Mouse (Mus musculus) left cerebral cortex, adult 2 months (tissue): ENCODE results near the gene Olfr715. TPM values are rescaled to one million over a fixed set of nuclear protein-coding genes. Genes with fewer than 3 reads are reported as not detected.
"Not testable (repeated sequence)": the region's sequence is repeated elsewhere in the genome, so short reads cannot be mapped to it uniquely, and the experiment has no call there.

Experiments
- DNase-seq, 2 experiments: peaks; one replicate each; pipeline ENCODE4 v3.0.0; 2021 to 2022; ENCODE audit warnings: low spot score in 2 of 2, mixed read lengths in 1 of 2; ENCODE audit errors: extremely low spot score in 1 of 2
- H3K27ac ChIP-seq: fragments of 200-600 bp; 2 replicates; pipeline ENCODE4 v1.8.1; 2022
- H3K4me3 ChIP-seq: fragments of 200-600 bp; 2 replicates; pipeline ENCODE4 v1.8.1; 2022
- CTCF ChIP-seq: fragments of 200-600 bp; IDR thresholded peaks from 2 replicates; pipeline ENCODE4 v1.8.1; 2022; ENCODE audit warnings: antibody characterized with exemption, mild to moderate bottlenecking, moderate library complexity
- intact Hi-C: fragments of 180-260 bp; cut with DNase I; formaldehyde crosslinking; loops from one replicate; pipeline ENCODE4 v1.15.1; 2025
- long read RNA-seq, 2 experiments: library from polyadenylated mRNA; stranded (forward); transcript quantifications; one replicate each; pipeline ENCODE4 v2.0.0; 2021; ENCODE audit warnings: borderline mapping rate in 2 of 2
- total RNA-seq, 2 experiments: library from RNA; stranded (reverse); gene quantifications; 2 replicates each; pipeline ENCODE4 v1.2.3; 2021

Olfr715 gene
- total RNA-seq = not detected
- long read RNA-seq, experiment 1 = 0 reads
- long read RNA-seq, experiment 2 = 0 reads

DNA sequence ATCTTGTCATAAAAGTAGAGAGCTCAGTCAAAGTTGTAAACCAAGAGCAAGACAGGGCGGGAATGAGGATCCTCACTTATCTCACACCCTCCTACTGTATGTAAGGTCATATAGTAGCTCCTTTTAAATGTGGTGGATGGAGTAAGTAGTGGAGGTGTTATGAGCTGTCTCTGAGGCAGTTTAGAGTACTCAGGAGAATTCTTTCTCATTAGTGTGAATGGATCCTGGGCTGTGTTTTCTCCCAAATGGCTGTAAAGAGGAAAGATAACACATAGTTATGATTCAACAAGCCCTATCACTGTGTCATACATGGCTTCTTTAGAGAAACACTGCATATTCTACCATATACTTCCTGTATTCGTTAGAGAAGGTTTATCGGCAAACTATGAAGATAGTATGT is at the start of gene Olfr715:
TSS of gene Olfr715 (minus strand) at position 101 of the 400 bp plus-strand sequence.
- intact Hi-C loops, H3K4me3 ChIP-seq, H3K27ac ChIP-seq, DNase-seq: not testable (repeated sequence)

DNA sequence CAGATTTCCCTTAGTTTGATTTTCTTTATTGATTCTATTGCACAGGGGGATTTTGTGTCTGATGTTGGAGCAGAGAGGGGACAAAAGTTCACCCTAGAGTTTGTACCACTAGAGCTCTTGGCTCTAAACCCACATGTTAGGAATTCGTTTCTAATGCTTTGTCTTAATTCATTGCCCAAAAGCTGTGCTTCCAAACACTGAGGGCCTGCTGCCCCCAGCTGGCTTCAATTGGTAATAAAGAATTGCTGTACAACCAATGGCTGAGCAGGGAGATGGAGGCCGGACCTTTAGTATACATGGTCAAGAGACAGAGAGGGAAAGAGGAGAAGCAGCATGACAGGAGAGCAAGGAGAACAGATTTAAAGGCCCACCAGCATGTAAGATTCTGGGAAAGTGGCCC is 49.5 kb upstream of the Olfr715 start:
- Histone ChIP-seq H3K27ac (no peak overlapping the region), H3K4me3 (no peak overlapping the region)
- no peak for TF ChIP-seq CTCF
- DNase-seq = no peak
- intact Hi-C loops = no loop called here

DNA sequence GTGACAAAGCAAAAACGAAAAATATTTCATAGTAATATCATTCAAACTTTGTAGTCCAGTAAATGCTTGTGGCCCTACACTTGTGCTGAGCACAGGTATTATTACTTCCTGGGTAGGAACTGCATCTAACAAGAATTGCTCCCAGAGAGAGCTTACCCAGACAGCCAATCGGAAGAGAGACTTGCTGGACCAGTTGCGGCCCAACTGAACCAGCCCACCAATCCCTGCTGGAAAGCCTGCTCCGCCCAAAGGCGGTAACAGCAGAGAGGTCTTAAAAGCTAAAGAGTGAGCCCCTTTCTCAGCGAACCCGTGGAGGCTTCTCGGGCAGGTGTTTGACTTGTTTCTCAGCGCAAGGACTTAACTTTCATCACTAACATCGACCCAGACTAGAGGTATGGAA is 35.8 kb upstream of the Olfr715 start, which contains the start of gene Nlrp14:
TSS of gene Nlrp14 (plus strand) at position 301 of the 400 bp plus-strand sequence.
- intact Hi-C loops = no loop called here
- no peak within 1 kb of the TSS for H3K27ac ChIP-seq
- H3K4me3 ChIP-seq = no peak within 1 kb of the TSS
- no peak for TF ChIP-seq CTCF
- no peak for DNase-seq

DNA sequence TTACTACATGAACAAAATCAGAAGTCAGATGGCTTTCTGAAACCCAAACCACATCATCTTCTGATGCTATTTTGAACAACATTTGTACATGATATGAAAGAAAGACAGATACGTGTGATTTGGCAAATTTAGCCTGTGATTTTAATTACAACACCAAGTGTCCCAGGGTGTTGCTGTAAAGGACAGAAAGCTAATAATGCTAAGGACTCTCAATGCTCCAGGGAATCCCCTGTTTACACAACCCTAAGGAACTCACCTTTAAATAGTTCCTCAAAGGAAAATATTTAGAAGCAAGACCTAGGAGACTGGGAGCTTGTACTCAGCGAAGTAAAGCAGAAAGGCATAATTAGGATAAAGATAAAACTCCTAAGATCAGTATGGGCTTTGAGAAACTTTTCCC is 7.1 kb upstream of the Olfr715 start, which contains the start of gene Olfr716:
TSS of gene Olfr716 (plus strand) at position 301 of the 400 bp plus-strand sequence.
- H3K27ac ChIP-seq, H3K4me3 ChIP-seq, intact Hi-C loops, DNase-seq: not testable (repeated sequence)

DNA sequence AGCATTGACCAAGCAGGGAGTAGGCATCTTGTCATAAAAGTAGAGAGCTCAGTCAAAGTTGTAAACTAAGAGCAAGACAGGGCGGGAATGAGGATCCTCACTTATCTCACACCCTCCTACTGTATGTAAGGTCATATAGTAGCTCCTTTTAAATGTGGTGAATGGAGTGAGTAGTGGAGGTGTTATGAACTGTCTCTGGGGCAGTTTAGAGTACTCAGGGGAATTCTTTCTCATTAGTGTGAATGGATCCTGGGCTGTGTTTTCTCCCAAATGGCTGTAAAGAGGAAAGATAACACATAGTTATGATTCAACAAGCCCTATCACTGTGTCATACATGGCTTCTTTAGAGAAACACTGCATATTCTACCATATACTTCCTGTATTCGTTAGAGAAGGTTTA is 20.6 kb downstream of the Olfr715 start, which contains the start of gene Olfr715b:
TSS of gene Olfr715b (minus strand) at position 101 of the 400 bp plus-strand sequence.
- intact Hi-C loops, H3K27ac ChIP-seq, H3K4me3 ChIP-seq, DNase-seq: not testable (repeated sequence)

DNA sequence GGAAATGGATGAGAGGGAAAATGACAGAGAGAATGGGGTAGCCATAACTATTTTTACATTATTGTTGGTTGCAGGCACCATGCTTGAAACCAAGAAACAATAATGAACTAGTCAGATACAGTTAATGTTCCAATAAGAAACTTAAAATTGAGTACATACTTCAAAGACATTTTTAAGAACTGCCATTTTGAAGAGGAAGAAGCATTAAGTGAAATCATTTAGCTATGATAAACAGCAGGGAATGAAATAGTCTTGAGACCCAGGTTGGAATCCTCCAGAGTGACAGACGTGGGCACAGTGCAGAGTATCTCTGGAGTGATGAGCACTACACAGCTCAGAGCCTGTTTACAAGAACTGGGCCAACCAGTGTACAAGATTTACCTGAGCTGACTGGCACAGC is 38.0 kb downstream of the Olfr715 start, which contains the start of gene Olfr17:
TSS of gene Olfr17 (plus strand) at position 301 of the 400 bp plus-strand sequence.
- no peak for TF ChIP-seq CTCF
- no peak for DNase-seq

More for the DNA sequence above, 38.0 kb downstream of the Olfr715 start, which contains the start of gene Olfr17:
- intact Hi-C loops = no loop called here
- Histone ChIP-seq H3K4me3 (no peak within 1 kb of the TSS), H3K27ac (no peak within 1 kb of the TSS)

Other genes with a start within 250 kb of the Olfr715 start
- gene Olfr706, start 242.9 kb downstream of the Olfr715 start, total RNA-seq = not detected
- not detected for gene Olfr707, start 229.8 kb downstream of the Olfr715 start, total RNA-seq
- not detected for gene Olfr1532-ps1, start 223.1 kb downstream of the Olfr715 start, total RNA-seq
- gene Olfr709-ps1, start 198.9 kb downstream of the Olfr715 start, total RNA-seq = not detected
- gene Olfr710, start 182.8 kb downstream of the Olfr715 start, total RNA-seq = not detected
- not detected for gene Olfr6, start 167.1 kb downstream of the Olfr715 start, total RNA-seq
- gene Olfr711, start 155.6 kb downstream of the Olfr715 start, total RNA-seq = not detected
- not detected for gene Olfr2, start 125.0 kb downstream of the Olfr715 start, total RNA-seq
- not detected for gene Olfr713, start 99.9 kb downstream of the Olfr715 start, total RNA-seq
- not detected for gene Olfr714, start 60.1 kb downstream of the Olfr715 start, total RNA-seq
- gene Olfr17, start 37.9 kb downstream of the Olfr715 start, total RNA-seq = not detected
- not detected for gene Olfr715b, start 20.7 kb downstream of the Olfr715 start, total RNA-seq
- not detected for gene Olfr716, start 7.2 kb upstream of the Olfr715 start, total RNA-seq
- not detected for gene Nlrp14, start 35.9 kb upstream of the Olfr715 start, total RNA-seq
- not detected for gene Rbmxl2, start 78.4 kb upstream of the Olfr715 start, total RNA-seq
- 10 to 100 TPM in 1 of 2 experiments, 1 to 10 TPM in 1; 8.3 to 10.8 TPM for gene Syt9, start 239.6 kb upstream of the Olfr715 start, total RNA-seq